Mouse (Mus musculus) layer of hippocampus, adult 2 months (tissue): ENCODE data around the gene Foxn4. TPM values are rescaled to one million over a fixed set of nuclear protein-coding genes. Genes with fewer than 3 reads are reported as not detected.
A peak's percentile ranks its signal among the peaks of the same experiment; 100 is the strongest.

Source experiments
- DNase-seq, 2 experiments: peaks; one replicate each; pipeline ENCODE4 v3.0.0; 2022; ENCODE audit warnings: low spot score in 2 of 2
- H3K27ac ChIP-seq: fragments of 200-600 bp; 2 replicates; pipeline ENCODE4 v1.8.1; 2022
- H3K4me3 ChIP-seq: fragments of 200-600 bp; 2 replicates; pipeline ENCODE4 v1.8.1; 2022; ENCODE audit warnings: mild to moderate bottlenecking
- CTCF ChIP-seq: fragments of 200-600 bp; conservative IDR thresholded peaks from 2 replicates; pipeline ENCODE4 v1.8.1; 2022; ENCODE audit warnings: antibody characterized with exemption, mild to moderate bottlenecking, moderate library complexity
- total RNA-seq, 2 experiments: library from RNA; stranded (reverse); gene quantifications; 2 replicates each; pipeline ENCODE4 v1.2.3; 2021

The Foxn4 gene
- total RNA-seq, 2 experiments from 2014 or later, result not detected

GRCm38 (mm10) chr5:114268646-114269045, 5.0 kb downstream of the Foxn4 start:
- no peak for TF ChIP-seq CTCF
- no peak overlapping the region for H3K4me3 ChIP-seq
- no peak overlapping the region for H3K27ac ChIP-seq
- DNase-seq, result no peak

- no peak for TF ChIP-seq CTCF
These were observed 8.8 kb downstream of the Foxn4 start for GRCm38 (mm10) chr5:114264791-114265190.

DNA sequence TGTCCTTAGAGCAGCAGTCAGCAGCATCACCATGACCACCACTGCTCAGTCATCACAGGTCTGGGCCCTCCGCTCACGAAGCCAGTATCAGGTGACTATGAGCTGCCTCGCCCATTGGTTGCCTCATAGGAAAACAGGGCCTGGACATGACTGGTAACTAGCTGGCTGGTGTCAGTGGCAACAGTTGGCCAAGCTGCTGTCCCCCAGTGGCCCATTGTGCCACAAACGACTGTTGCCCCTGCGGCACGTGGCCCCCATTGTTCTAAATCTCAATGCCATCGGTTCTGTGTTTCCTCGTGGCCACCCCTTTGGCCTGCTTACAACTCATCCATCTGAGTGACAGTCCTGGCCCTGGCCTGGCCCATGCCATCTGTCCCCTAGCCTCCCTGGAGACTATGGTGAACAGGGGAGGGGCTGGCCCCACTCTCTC, 9.6 kb downstream of the Foxn4 start:
- no peak overlapping the region for H3K27ac ChIP-seq
- TF ChIP-seq CTCF, result no peak
- no peak overlapping the region for H3K4me3 ChIP-seq
- DNase-seq, result no peak

More at GRCm38 (mm10) chr5:114264791-114265190, 8.8 kb downstream of the Foxn4 start:
- DNase-seq, result no peak
- H3K27ac ChIP-seq, result no peak overlapping the region
- no peak overlapping the region for H3K4me3 ChIP-seq

GRCm38 (mm10) chr5:114261494-114261893, 12.1 kb downstream of the Foxn4 start:
- no peak overlapping the region for H3K27ac ChIP-seq
- no peak for DNase-seq
- no peak for TF ChIP-seq CTCF

DNA sequence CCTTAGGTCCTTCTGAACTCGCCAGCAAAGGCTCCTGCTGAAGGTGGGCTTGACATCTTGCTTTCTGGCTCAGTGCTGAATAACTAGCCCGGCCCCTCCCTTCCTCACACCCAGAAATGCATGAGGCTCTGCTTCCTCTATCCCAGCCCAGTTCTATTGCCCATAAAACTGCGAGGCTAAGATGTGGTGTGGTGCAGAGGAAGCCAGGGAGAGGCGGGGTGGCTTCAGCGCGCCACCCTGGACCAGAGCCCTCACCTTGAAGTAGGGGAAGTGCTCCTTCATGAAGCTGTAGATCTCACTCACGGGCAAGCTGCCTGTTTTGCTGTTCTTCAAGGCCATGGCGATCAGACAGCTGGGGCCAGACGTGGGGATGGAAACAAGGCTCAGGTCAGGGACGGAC, 14.1 kb downstream of the Foxn4 start:
- no peak overlapping the region for H3K4me3 ChIP-seq
- no peak overlapping the region for H3K27ac ChIP-seq
- no peak for DNase-seq
- TF ChIP-seq CTCF, result no peak

More at GRCm38 (mm10) chr5:114261494-114261893, 12.1 kb downstream of the Foxn4 start:
- H3K4me3 ChIP-seq, result no peak overlapping the region

DNA sequence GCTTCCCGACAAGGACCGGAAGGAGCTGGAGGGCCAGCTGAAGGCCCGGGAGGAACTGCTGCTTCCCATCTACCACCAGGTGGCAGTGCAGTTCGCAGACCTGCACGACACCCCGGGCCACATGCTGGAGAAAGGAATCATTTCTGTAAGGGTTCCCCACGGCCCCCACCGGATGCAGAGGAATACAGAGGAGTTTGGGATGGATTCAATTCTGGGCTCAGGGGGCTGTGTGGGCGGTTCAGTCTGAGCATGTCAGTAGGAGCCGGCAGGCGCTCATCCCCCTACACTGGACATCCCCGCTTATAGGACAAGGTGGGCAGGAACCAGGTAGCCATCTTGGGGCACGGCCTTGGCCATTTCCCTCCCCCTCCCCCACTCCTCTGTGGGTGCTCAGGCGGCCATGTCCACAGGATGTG, 25.4 kb downstream of the Foxn4 start:
- Histone ChIP-seq H3K27ac (no peak overlapping the region), H3K4me3 (no peak overlapping the region)
- peak; percentile 99 for TF ChIP-seq CTCF
- peak; percentile 39 to 78 for DNase-seq

DNA sequence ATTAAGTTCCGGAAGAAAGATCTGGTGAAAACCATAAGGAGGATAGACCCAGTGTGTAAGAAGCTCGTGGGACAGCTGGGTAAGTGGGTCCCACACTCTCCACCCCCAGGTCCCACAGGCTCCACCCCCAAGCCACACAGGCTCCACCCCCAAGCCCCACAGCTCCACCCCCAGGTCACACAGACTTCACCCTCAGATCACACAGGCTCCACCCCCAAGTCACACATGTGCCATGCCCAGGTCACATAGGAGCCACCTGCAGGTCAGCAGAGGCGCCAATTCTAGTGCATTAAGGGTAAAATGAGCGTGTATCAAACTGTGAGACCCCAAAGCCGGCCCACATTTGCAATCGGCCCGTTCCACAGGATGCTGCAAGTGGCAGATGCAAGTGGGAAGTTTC, 27.1 kb downstream of the Foxn4 start:
- DNase-seq, result no peak
- Histone ChIP-seq H3K4me3 (no peak overlapping the region), H3K27ac (no peak overlapping the region)
- TF ChIP-seq CTCF, result no peak

DNA sequence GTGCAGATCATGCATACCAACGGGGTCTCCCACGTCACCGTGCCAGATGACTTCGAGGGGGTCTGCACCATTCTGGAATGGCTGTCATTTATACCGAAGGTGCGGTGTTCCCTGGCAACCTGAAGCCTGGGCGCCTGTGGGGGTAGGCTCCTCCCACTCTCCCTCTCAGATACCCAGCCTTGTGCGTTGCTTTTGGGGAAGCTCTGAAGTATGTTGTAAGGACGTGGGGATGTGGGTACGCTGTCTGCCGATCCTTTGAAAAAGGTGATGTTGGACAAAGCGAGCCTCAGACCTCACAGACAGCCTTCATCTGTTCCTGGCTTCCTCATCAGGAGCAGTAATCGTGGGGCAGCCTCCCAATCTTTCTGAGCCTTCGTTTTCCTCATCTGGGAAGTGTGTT, 33.9 kb downstream of the Foxn4 start:
- Histone ChIP-seq H3K4me3 (no peak overlapping the region), H3K27ac (no peak overlapping the region)
- no peak for DNase-seq
- no peak for TF ChIP-seq CTCF

GRCm38 (mm10) chr5:114238924-114239323, 34.7 kb downstream of the Foxn4 start:
- Histone ChIP-seq H3K4me3 (no peak overlapping the region), H3K27ac (no peak overlapping the region)
- no peak for TF ChIP-seq CTCF
- no peak for DNase-seq

GRCm38 (mm10) chr5:114228901-114229300, 44.7 kb downstream of the Foxn4 start:
- no peak for DNase-seq
- Histone ChIP-seq H3K4me3 (no peak overlapping the region), H3K27ac (no peak overlapping the region)
- TF ChIP-seq CTCF, result no peak

DNA sequence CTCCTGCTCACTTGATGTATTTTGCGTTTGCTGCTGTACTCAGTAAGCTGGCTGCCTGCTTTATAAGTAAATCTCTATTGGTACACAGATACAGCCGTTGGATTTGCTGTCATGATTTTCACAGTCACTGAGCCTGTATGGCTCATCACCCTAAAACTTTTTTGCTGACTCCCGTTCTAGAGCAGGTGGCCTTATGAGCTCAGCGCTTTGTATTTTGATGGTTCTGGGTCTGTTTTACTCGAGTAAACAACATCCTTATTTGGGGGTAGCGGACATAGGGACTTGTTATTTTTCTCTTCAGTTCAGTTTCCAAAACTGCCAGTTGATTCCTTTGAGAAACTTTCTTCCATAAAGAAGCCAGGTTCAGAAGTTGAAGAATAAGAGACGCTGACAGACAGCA, 47.6 kb downstream of the Foxn4 start:
- TF ChIP-seq CTCF, result no peak
- DNase-seq, result no peak
- H3K4me3 ChIP-seq, result no peak overlapping the region

DNA sequence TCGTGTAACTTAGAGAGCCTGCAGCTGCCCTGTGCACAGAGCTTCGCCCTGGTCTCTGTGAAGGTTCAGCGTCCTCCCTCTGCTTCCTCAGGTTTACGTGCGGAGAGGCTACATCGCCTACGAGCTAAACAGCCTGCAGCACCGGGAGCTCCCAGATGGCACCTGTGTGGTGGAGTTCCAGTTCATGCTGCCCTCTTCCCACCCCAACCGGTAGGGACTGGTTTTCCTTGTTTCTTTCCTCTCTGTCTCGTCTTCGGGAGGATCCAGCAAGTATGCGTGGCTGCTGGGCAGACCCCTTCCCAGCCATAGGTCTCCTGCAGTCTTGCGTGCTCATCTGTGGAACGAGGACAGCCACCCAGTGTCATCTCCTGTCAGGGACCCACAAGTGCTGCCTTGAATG, 54.8 kb downstream of the Foxn4 start:
- no peak overlapping the region for H3K27ac ChIP-seq
- no peak for TF ChIP-seq CTCF
- no peak overlapping the region for H3K4me3 ChIP-seq
- no peak for DNase-seq

More for the DNA sequence above, 47.6 kb downstream of the Foxn4 start:
- H3K27ac ChIP-seq, result no peak overlapping the region

DNA sequence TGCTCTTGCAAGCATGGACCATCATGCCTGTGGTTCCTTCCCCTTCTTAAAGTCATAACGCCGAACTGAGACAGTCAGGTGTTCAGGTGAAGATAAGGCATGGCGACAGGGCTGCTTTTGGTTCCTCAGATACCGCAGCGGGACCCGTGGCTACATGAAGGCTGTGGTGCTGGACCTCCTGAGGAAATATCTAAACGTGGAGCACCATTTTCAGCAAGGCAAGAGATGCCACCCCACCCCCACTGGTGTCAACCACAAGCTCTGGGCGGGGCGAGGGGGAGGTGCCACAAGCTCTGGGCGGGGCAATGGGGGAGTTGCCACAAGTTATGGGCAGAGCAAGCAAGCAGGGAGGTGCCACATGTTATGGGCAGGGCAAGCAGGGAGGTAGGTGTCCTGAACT, 60.4 kb downstream of the Foxn4 start:
- Histone ChIP-seq H3K4me3 (no peak overlapping the region), H3K27ac (no peak overlapping the region)
- DNase-seq, result no peak
- TF ChIP-seq CTCF, result no peak

- Histone ChIP-seq H3K27ac (no peak overlapping the region), H3K4me3 (no peak overlapping the region)
- TF ChIP-seq CTCF, result no peak
- no peak for DNase-seq
These were observed 67.4 kb downstream of the Foxn4 start for GRCm38 (mm10) chr5:114206158-114206557.

Other genes starting within 250 kb of the Foxn4 start
- gene Usp30, start 208.3 kb downstream of the Foxn4 start, total RNA-seq, result 10 to 100 TPM; 37.8 to 39.0 TPM
- 100 to 1,000 TPM; 170 to 182 TPM for gene Svop, start 182.2 kb downstream of the Foxn4 start, total RNA-seq
- gene Alkbh2, start 145.6 kb downstream of the Foxn4 start, total RNA-seq, result 1 to 10 TPM; 4.8 to 5.1 TPM
- gene Ung, start 143.4 kb downstream of the Foxn4 start, total RNA-seq, result 1 to 10 TPM; 2.4 to 2.5 TPM
- 1 to 10 TPM; 5.3 to 7.8 TPM for gene Acacb, start 127.3 kb downstream of the Foxn4 start, total RNA-seq
- gene Myo1h, start 15.4 kb upstream of the Foxn4 start, total RNA-seq, result 1 to 10 TPM; 3.8 to 5.6 TPM
- gene Kctd10, start 106.7 kb upstream of the Foxn4 start, total RNA-seq, result 10 to 100 TPM; 51.5 to 51.7 TPM
- gene Ube3b, start 106.8 kb upstream of the Foxn4 start, total RNA-seq, result 10 to 100 TPM; 80.8 to 85.6 TPM
- 10 to 100 TPM; 18.6 to 20.4 TPM for gene Mmab, start 170.3 kb upstream of the Foxn4 start, total RNA-seq
- gene Mvk, start 170.5 kb upstream of the Foxn4 start, total RNA-seq, result 10 to 100 TPM; 24.8 to 25.7 TPM